Mouse (Mus musculus) lung, postnatal 0 days (tissue): Measurements from ENCODE around the gene Ccnk. TPM values are rescaled to one million over a fixed set of nuclear protein-coding genes. Genes with fewer than 3 reads are reported as not detected.

Experiments
- ATAC-seq: fragments of 200-750 bp; cut with Nextera tagmentation; 2 replicates; pipeline ENCODE4 v1.8.0; 2017; ENCODE audit warnings: moderate library complexity
- DNase-seq: peaks from one replicate; pipeline ENCODE4 v3.0.0-alpha.2; 2016; ENCODE audit warnings: low spot score
- H3K27ac ChIP-seq: fragments of 300-500 bp; sonication (generic); 2 replicates; pipeline ENCODE4 v1.5.1; 2014; ENCODE audit warnings: antibody characterized with exemption, mild to moderate bottlenecking, low read length, mixed read lengths
- H3K27me3 ChIP-seq: fragments of 300-500 bp; sonication (generic); replicated peaks from 2 replicates; pipeline ENCODE4 v1.6.1; 2014; ENCODE audit warnings: low read length, mixed read lengths; ENCODE audit not compliant: insufficient read depth
- H3K36me3 ChIP-seq: fragments of 300-500 bp; sonication (generic); 2 replicates; pipeline ENCODE4 v1.6.1; 2014; ENCODE audit warnings: low read length, mixed read lengths; ENCODE audit not compliant: insufficient read depth
- H3K4me1 ChIP-seq: fragments of 300-500 bp; sonication (generic); 2 replicates; pipeline ENCODE4 v1.6.1; 2014; ENCODE audit warnings: antibody characterized with exemption, low read depth, low read length, mixed read lengths; ENCODE audit not compliant: insufficient read depth
- H3K4me2 ChIP-seq: fragments of 300-500 bp; sonication (generic); replicated peaks from 2 replicates; pipeline ENCODE4 v1.6.1; 2014; ENCODE audit warnings: low read depth, mild to moderate bottlenecking, low read length, moderate library complexity, mixed read lengths
- H3K4me3 ChIP-seq: fragments of 300-500 bp; sonication (generic); 2 replicates; pipeline ENCODE4 v1.5.1; 2014; ENCODE audit warnings: low read depth, low read length
- H3K9ac ChIP-seq: fragments of 300-500 bp; sonication (generic); replicated peaks from 2 replicates; pipeline ENCODE4 v1.6.1; 2014; ENCODE audit warnings: low read depth, mild to moderate bottlenecking
- H3K9me3 ChIP-seq: fragments of 300-500 bp; sonication (generic); 2 replicates; pipeline ENCODE4 v1.6.1; 2016; ENCODE audit warnings: low read length, mixed read lengths
- CTCF ChIP-seq: IDR thresholded peaks from 2 replicates; pipeline ENCODE4 v1.5.1; 2016; ENCODE audit warnings: antibody characterized with exemption, mild to moderate bottlenecking
- EP300 ChIP-seq: IDR thresholded peaks from 2 replicates; pipeline ENCODE4 v1.6.1; 2016; ENCODE audit warnings: antibody characterized with exemption, mild to moderate bottlenecking, control low read depth
- WGBS: fragments of 180-500 bp; shearing (Covaris S2); extraction: QIAGEN DNeasy Blood & Tissue Kit; methylation state at CpG from one replicate; pipeline ENCODE4 v1.1.7; 2014; 5-methylcytosine and 5-hydroxymethylcytosine counted together
- polyA plus RNA-seq: library from polyadenylated mRNA; unstranded; fragments of >200 nt; fragmentation: Nextera tagmentation; extraction: Ambion mirVana; gene quantifications from 2 replicates; pipeline ENCODE4 v1.2.1, GENCODE M21; 2015

The Ccnk gene
- polyA plus RNA-seq, 1 experiment from 2014 or later = 2.0 TPM

DNA sequence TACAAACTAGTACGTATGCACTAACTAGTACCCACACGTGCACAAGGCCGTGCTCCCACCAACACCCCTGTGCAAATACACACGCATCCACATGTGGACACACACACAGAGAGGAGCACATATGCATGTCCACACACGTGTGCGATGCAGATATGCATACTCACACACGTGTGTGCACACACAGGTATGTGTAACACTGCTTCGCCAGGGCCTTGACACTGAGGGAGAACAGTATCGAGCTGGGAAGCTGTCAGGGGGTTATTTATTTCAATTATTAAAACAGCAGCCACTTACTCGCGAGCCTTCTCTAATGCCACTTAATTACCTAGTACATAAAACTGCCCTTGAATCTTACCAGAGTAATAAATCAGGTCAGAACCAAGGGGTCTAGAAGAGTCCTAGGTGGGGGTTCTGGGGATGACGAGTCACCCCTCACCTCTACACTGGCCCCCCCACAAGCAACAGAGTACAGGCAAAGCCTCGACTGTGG is 61.1 kb downstream of the Ccnk start:
- Histone ChIP-seq H3K36me3 (no peaks in the 10 kb centered on the region), H3K4me2 (no peak overlapping the region), H3K4me1 (peaks cover 36% of the 10 kb centered on the region), H3K9ac (no peak overlapping the region), H3K27me3 (no peaks in the 10 kb centered on the region), H3K9me3 (no peaks in the 10 kb centered on the region), H3K27ac (no peak overlapping the region), H3K4me3 (no peak overlapping the region)
- no peak for TF ChIP-seq CTCF
- no peak for TF ChIP-seq EP300
- ATAC-seq (no peak), DNase-seq (no peak)
- 86% methylated on average over 13 of the region's 13 CpGs for WGBS

DNA sequence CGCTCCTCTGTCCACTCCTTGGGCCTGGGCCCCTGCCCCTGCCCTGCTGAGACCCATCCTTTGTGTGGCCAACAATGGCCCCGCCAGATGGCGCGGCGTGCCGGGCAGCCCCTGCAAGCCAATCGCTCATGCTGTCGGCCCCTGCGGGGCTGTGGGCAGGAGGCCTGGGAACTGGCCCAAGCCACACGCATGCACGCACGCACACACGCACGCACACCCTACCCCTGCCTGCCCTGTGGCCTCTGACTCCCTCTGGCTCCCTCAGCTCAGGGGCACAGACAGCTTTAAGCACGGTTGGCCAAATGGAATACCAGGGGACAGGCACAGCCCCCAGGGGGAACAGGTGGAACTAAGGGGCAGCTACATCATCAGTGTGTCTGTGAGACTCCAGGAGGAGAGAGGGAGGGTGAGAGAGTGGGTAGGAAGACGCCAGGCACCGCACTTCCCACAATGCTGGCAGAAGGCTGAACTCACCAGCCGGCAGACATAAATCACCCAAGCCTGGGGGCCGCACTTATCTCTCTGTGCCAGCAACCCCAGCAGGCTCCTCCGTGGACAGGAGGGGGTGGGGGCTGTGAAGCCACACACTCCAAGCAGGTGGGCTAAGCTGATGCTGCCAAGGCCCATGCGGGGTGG is 61.7 kb downstream of the Ccnk start:
- Histone ChIP-seq H3K36me3 (no peaks in the 10 kb centered on the region), H3K27me3 (no peaks in the 10 kb centered on the region), H3K9me3 (no peaks in the 10 kb centered on the region), H3K27ac (no peak overlapping the region), H3K9ac (no peak overlapping the region), H3K4me3 (no peak overlapping the region), H3K4me1 (peaks cover 36% of the 10 kb centered on the region), H3K4me2 (no peak overlapping the region)
- ATAC-seq (no peak), DNase-seq (no peak)
- peak; percentile 31; the same call in 1 of the 2 replicates for TF ChIP-seq CTCF
- TF ChIP-seq EP300 = no peak
- 61% methylated on average over 21 of the region's 21 CpGs for WGBS

DNA sequence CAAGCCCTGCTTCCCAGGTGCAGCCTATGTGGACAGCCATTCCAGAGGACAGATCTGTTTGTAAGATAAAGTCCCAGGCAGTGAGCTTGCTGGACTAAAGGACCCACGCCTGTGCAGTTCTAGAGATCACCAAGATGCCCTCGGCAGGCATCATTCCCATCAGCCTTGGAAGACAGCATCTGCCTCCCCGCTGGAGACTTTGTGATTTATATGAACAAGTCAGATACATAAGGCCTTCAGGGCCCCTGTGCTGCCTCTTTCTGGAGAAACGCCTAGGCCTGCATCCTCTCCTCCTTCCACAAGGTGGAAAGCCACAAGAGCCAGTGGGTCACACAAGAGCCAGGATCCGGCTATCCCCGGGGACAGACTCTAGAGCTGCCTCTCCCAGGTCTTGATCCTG is 62.2 kb downstream of the Ccnk start:
- H3K9me3 ChIP-seq = no peaks in the 10 kb centered on the region
- WGBS = 57% methylated on average over 6 of the region's 6 CpGs
- DNase-seq = no peak
- no peaks in the 10 kb centered on the region for H3K36me3 ChIP-seq
- no peak for TF ChIP-seq CTCF
- TF ChIP-seq EP300 = no peak
- peaks cover 34% of the 10 kb centered on the region for H3K4me1 ChIP-seq
- H3K27me3 ChIP-seq = no peaks in the 10 kb centered on the region
- H3K27ac ChIP-seq = no peak overlapping the region
- no peak overlapping the region for H3K4me3 ChIP-seq
- ATAC-seq = no peak
- no peak overlapping the region for H3K9ac ChIP-seq
- no peak overlapping the region for H3K4me2 ChIP-seq

DNA sequence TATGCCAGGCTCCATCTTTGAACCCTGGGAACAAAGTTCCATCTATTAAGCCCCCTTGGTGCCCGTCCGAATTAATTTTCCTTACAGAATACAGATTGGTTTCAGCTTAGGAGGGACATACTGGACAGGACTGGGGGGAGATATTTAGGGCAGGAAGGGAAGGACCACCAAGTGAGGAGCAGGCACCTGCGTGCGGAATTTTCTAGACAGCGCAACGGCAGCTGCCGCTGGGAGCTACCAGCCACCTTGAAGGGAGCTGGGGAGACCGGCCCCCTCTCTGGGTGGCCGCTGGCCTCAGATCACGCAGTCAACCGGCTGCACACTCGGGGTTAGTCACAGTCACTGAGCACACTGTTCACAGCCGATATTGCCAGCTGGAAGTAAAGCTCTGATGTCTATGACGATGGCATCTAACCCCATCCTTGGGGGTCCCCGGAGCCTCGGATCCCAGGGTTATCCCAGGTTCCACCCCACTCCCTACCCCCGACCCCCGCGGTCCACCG is 62.9 kb downstream of the Ccnk start:
- TF ChIP-seq EP300 (no peak), CTCF (no peak)
- no peak overlapping the region for H3K27ac ChIP-seq
- ATAC-seq = no peak
- H3K9ac ChIP-seq = no peak overlapping the region
- no peaks in the 10 kb centered on the region for H3K9me3 ChIP-seq
- H3K36me3 ChIP-seq = no peaks in the 10 kb centered on the region
- no peak for DNase-seq
- 91% methylated on average over 20 of the region's 20 CpGs for WGBS
- no peaks in the 10 kb centered on the region for H3K27me3 ChIP-seq
- H3K4me3 ChIP-seq = no peak overlapping the region
- peaks cover 28% of the 10 kb centered on the region for H3K4me1 ChIP-seq
- no peak overlapping the region for H3K4me2 ChIP-seq

DNA sequence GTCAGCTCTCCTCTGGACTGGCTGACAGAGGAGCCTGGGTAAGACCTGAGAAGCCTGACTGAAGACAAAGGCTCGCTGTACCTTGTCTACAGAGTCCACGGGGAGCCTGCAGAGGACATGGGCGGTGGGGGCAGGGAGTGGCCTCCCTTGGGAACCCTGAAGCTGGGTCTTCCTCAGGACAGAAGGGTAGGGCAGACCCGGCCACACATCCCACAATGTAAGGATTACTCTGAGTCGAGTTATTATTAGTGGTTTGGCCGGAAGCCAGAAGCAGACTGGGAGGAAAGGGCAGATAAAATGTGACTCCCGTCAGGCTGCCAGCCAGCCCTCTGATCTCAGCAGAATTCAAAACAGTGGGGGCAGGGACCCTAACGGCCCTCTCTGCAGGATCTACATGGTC is 65.4 kb downstream of the Ccnk start:
- peak overlapping the region; percentile 85 for H3K27ac ChIP-seq
- H3K4me1 ChIP-seq = peaks cover 24% of the 10 kb centered on the region
- H3K27me3 ChIP-seq = no peaks in the 10 kb centered on the region
- no peaks in the 10 kb centered on the region for H3K9me3 ChIP-seq
- ATAC-seq (peak; percentile 66), DNase-seq (peak; percentile 86)
- no peaks in the 10 kb centered on the region for H3K36me3 ChIP-seq
- WGBS = 5% methylated on average over 8 of the region's 8 CpGs
- peak overlapping the region; percentile 32 for H3K4me2 ChIP-seq
- H3K4me3 ChIP-seq = no peak overlapping the region
- H3K9ac ChIP-seq = no peak overlapping the region; the same call in 1 of the 2 replicates
- TF ChIP-seq EP300 (peak; percentile 61; the same call in 1 of the 2 replicates), CTCF (no peak)

DNA sequence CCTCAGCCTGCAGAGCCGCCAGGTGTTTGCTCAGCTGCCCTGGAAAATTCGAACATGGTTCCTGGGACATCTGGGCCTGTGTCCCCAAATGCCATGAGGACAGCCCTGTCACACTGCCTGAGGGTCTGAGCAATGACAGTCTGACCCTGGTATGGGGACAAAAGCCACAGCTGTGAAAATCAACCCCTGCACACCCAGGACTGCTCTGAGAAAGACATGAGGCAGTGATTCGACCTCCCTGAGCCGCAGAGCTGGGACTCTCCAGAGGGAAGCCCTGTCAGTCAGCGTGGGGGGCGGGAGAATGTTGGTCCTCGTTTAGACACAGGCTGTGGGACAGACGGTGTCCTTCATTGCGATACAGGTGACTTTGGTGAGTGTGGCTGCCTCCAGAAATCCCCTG is 66.2 kb downstream of the Ccnk start:
- DNase-seq (no peak), ATAC-seq (no peak)
- no peaks in the 10 kb centered on the region for H3K27me3 ChIP-seq
- H3K9ac ChIP-seq = no peak overlapping the region
- H3K9me3 ChIP-seq = no peaks in the 10 kb centered on the region
- WGBS = 49% methylated on average over 9 of the region's 9 CpGs
- no peak overlapping the region for H3K4me2 ChIP-seq
- H3K4me1 ChIP-seq = peaks cover 24% of the 10 kb centered on the region
- TF ChIP-seq EP300 = no peak
- TF ChIP-seq CTCF = no peak
- no peaks in the 10 kb centered on the region for H3K36me3 ChIP-seq
- H3K27ac ChIP-seq = no peak overlapping the region
- no peak overlapping the region for H3K4me3 ChIP-seq
